Mouse (Mus musculus): ENCODE results near the gene Fsd2.

DNA sequence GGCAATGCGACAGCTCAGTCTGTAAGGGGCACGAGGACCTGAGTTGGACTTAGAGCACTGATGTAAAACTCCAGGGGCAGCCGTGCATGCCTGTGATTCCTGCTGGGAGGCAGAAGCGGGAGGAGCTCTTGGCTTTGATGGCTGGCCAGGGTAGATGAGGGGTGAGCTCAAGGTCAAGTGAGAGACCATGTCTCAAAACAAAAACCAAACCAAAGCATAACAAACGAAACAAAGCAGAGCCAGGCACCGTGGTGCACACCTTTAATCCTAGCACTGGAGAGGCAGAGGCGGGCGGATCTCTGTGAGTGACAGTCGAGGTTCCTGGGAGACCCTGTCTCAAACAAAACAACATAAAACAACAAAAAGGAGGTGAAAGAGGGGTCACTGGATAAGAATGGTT lies 48.3 kb upstream of the Fsd2 start:
- TF ChIP-seq CTCF (IDR thresholded peaks at IDR 0.05; ENCODE audit: borderline replicate concordance, insufficient read depth, low read depth, low read length) (no peak), POLR2A (IDR thresholded peaks at IDR 0.05; ENCODE audit: borderline replicate concordance, insufficient read depth, low read length) (no peak)

Measured in cerebellum, adult 2 months (tissue).